Mouse (Mus musculus): ENCODE measurements at regions not wholly inside any gene's neighbourhood (a gene's known extent, or its start where the extent isn't known, plus 50 kb on each side); places are given as distances from the start of the nearest gene placed in this dataset. TPM values are rescaled to one million over a fixed set of nuclear protein-coding genes. Genes with fewer than 3 reads are reported as not detected.

DNA sequence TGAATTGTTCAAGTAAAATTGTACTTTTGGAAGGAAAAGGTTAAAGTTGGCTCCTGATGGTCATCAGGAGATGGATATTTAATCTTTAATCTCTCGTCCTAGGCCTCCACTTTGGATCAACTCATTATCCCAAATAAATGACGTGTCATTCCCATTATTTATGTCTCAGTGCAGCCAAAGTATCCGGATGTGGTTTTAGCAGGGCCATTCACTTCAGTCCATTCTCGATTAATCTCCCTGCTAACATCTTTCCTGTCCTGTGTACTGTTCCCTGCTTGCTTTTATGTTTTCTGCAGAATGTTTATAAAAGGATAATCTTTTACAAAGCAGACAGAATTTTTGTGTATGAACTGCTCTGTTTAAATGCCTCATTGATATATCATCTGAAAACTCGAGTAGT lies 60.4 kb upstream of the Prox1 start:
- Histone ChIP-seq H3K9ac (ENCODE audit: low read length) (no peak overlapping the region), H3K36me3 (ENCODE audit: control insufficient read depth, insufficient read depth, low read length) (no peaks in the 10 kb centered on the region), H3K4me3 (ENCODE audit: low read depth, low read length) (no peak overlapping the region), H3K9me3 (replicated peaks; ENCODE audit: control insufficient read depth, low read length) (0 out of 2 replicates have a peak, but pooled peaks cover 8% of the 10 kb centered on the region), H3K4me1 (ENCODE audit: control insufficient read depth, insufficient read depth, low read length) (0 out of 2 replicates have a peak, but pooled peaks cover 4% of the 10 kb centered on the region), H3K27me3 (replicated peaks; ENCODE audit: control insufficient read depth, insufficient read depth, low read length) (no peaks in the 10 kb centered on the region), H3K4me2 (ENCODE audit: low read length) (no peak overlapping the region), H3K27ac (ENCODE audit: low read depth, low read length) (no peak overlapping the region)
- no peak for DNase-seq (ENCODE audit: low spot score)
- no peak for ATAC-seq
- WGBS, result 32% methylated on average over 5 of the region's 5 CpGs

DNA sequence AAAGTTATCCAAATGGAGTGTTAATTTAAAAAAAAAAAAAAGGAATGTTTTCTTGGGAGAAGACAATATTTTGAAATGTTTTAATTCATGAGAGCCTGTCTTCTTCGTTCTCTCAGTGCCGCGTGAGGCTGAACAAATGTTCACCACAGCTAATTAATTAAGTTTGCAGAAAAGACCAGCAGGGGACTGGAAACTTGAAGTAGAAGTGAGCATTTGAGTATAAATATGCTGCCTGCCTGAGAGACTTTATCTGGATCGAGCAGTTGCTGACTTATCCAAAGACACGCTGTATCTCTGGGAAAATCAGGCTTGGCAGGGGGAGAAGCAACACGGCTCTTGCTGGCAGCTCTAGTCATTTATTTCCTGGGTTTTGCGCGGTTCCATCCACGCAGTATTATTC lies 49.9 kb upstream of the Prox1 start:
- 36% methylated on average over 9 of the region's 9 CpGs for WGBS
- H3K4me1 ChIP-seq (ENCODE audit: control insufficient read depth, insufficient read depth, low read length), result no peaks in the 10 kb centered on the region
- no peak overlapping the region for H3K4me3 ChIP-seq (ENCODE audit: low read depth, low read length)
- H3K27me3 ChIP-seq (replicated peaks; ENCODE audit: control insufficient read depth, insufficient read depth, low read length), result no peaks in the 10 kb centered on the region
- H3K27ac ChIP-seq (ENCODE audit: low read depth, low read length), result no peak overlapping the region
- peaks cover 5% of the 10 kb centered on the region; the same call in 1 of the 2 replicates for H3K9me3 ChIP-seq (replicated peaks; ENCODE audit: control insufficient read depth, low read length)
- ATAC-seq (no peak), DNase-seq (ENCODE audit: low spot score) (peak; percentile 78)
- H3K9ac ChIP-seq (ENCODE audit: low read length), result no peak overlapping the region
- H3K4me2 ChIP-seq (ENCODE audit: low read length), result no peak overlapping the region
- no peaks in the 10 kb centered on the region for H3K36me3 ChIP-seq (ENCODE audit: control insufficient read depth, insufficient read depth, low read length)

Small RNA genes in the stretch of these regions (microRNA-seq; reads per million reads assigned to microRNA genes)
- gene Gm47294, result not detected

All from forebrain, embryonic 14.5 days (tissue).